Mouse (Mus musculus): ENCODE measurements around the gene Zfp217. TPM values are rescaled to one million over a fixed set of nuclear protein-coding genes. Genes with fewer than 3 reads are reported as not detected.

The Zfp217 gene
- polyA plus RNA-seq, 1 experiment from 2014 or later = 4.4 TPM

DNA sequence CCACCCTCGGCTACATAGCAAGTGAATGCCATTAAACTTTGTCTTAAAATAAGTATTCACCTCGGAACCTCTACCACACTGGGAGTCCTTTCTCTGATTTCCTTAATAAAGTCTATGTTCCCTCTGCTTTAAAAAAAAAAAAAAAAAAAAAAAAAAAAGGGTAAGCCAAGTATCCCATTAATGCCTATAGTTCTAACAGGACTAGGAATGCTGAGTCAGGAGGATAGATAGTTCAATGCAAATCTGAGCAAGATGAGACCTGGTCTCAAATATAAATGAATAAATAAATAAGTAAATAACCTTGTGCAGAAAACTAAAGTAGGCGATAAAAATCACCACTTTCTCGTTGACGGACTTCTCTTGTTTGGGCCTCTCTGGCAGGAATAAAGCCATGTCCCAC lies 6.4 kb downstream of the Zfp217 start:
- Histone ChIP-seq H3K27ac (ENCODE audit: low read length) (no peak overlapping the region), H3K9ac (replicated peaks; ENCODE audit: low read length) (no peak overlapping the region), H3K36me3 (ENCODE audit: insufficient read depth, low read length) (no peaks in the 10 kb centered on the region), H3K4me3 (ENCODE audit: low read length) (no peak overlapping the region), H3K4me1 (ENCODE audit: insufficient read depth, low read length) (0 out of 2 replicates have a peak, but pooled peaks cover 5% of the 10 kb centered on the region), H3K9me3 (ENCODE audit: low read length) (no peaks in the 10 kb centered on the region), H3K27me3 (ENCODE audit: insufficient read depth, low read length) (no peaks in the 10 kb centered on the region), H3K4me2 (replicated peaks; ENCODE audit: low read depth, low read length) (no peak overlapping the region)
- ATAC-seq (ENCODE audit: low FRiP score, low TSS enrichment) = no peak
- WGBS = 86% methylated on average over 5 of the region's 5 CpGs

DNA sequence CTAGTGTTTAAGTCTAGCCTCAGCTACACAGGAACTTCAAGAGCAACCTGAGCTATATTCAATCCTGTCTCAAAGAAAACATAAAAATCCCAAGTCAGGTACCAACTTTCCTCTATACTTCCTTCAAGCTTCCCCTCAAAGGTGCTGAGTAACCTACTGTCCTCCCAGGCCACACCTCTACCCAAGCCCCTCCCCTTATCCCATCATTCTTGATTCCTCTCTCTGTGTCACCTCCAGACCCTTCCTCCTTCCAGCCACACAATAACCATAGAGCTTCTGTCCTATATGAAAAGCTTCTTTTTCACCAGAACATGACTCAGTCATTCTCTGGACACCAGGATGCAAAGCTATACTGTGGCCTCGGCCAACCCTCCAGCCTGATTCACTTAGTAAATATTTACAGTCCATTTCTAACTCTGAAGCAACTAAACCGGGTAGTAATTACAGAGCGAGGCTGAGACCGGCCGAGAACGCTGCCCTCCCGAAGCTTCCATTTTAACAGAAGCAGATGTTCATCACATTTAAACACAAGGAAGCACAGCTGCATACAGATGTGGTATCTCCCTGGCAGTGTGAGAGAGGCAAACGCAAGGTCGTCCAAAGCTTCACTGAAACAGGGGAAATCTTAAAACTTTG lies 8.4 kb downstream of the Zfp217 start:
- ATAC-seq (ENCODE audit: low FRiP score, low TSS enrichment) = no peak
- Histone ChIP-seq H3K4me2 (replicated peaks; ENCODE audit: low read depth, low read length) (no peak overlapping the region), H3K27me3 (ENCODE audit: insufficient read depth, low read length) (no peaks in the 10 kb centered on the region), H3K4me1 (ENCODE audit: insufficient read depth, low read length) (0 out of 2 replicates have a peak, but pooled peaks cover 7% of the 10 kb centered on the region), H3K9ac (replicated peaks; ENCODE audit: low read length) (no peak overlapping the region), H3K36me3 (ENCODE audit: insufficient read depth, low read length) (no peaks in the 10 kb centered on the region), H3K9me3 (ENCODE audit: low read length) (no peaks in the 10 kb centered on the region), H3K27ac (ENCODE audit: low read length) (no peak overlapping the region), H3K4me3 (ENCODE audit: low read length) (no peak overlapping the region)
- WGBS = 71% methylated on average over 9 of the region's 9 CpGs

DNA sequence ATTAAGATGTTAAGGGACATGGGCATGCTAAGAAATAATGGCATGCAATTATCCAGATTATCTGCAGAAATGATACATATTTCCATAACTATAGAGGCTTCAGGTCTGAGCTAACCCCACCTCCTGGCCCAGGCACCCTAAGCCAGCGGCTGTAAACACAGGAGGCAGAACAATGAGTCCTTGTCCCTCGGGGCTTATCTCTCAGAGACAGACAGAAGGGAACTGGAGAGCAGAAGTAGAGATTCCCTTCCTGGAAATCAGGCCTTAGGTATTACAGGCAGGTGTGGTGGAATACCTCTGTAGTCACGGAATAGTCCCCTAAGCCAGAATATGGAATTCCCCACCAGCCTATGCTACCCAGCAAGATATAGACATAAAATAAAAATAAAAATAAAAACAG lies 11.0 kb downstream of the Zfp217 start:
- no peaks in the 10 kb centered on the region for H3K27me3 ChIP-seq (ENCODE audit: insufficient read depth, low read length)
- H3K4me1 ChIP-seq (ENCODE audit: insufficient read depth, low read length) = peaks cover 12% of the 10 kb centered on the region; the same call in 1 of the 2 replicates
- H3K36me3 ChIP-seq (ENCODE audit: insufficient read depth, low read length) = no peaks in the 10 kb centered on the region
- no peaks in the 10 kb centered on the region for H3K9me3 ChIP-seq (ENCODE audit: low read length)
- no peak overlapping the region for H3K4me2 ChIP-seq (replicated peaks; ENCODE audit: low read depth, low read length)
- H3K4me3 ChIP-seq (ENCODE audit: low read length) = no peak overlapping the region
- no peak overlapping the region for H3K27ac ChIP-seq (ENCODE audit: low read length)
- WGBS = 67% methylated on average over 3 of the region's 3 CpGs
- no peak overlapping the region for H3K9ac ChIP-seq (replicated peaks; ENCODE audit: low read length)
- ATAC-seq (ENCODE audit: low FRiP score, low TSS enrichment) = no peak

DNA sequence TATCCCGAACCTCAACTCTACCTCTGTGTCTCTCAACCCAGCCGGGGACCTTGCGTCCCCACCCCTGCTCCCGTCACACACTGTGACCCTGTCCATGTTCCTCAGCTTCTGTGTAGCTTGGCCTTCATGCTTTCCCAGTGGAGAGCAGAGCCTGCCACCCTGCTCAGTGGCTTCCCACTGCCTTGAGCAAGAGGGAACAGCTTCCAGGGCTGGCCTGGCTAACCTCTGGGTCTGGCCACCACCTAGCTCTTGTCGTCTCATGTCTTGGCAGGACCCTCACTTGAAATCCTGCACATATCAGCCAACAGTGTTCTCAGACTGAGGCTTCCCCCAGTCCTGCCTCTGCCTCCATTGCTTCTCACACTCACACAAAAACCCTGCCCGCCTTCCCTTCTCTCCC lies 12.1 kb downstream of the Zfp217 start:
- H3K27me3 ChIP-seq (ENCODE audit: insufficient read depth, low read length) = no peaks in the 10 kb centered on the region
- no peaks in the 10 kb centered on the region for H3K36me3 ChIP-seq (ENCODE audit: insufficient read depth, low read length)
- ATAC-seq (ENCODE audit: low FRiP score, low TSS enrichment) = no peak
- WGBS = 89% methylated on average over 6 of the region's 6 CpGs
- no peak overlapping the region for H3K9ac ChIP-seq (replicated peaks; ENCODE audit: low read length)
- H3K4me1 ChIP-seq (ENCODE audit: insufficient read depth, low read length) = peaks cover 12% of the 10 kb centered on the region; the same call in 1 of the 2 replicates
- H3K4me3 ChIP-seq (ENCODE audit: low read length) = no peak overlapping the region
- H3K4me2 ChIP-seq (replicated peaks; ENCODE audit: low read depth, low read length) = no peak overlapping the region
- no peak overlapping the region for H3K27ac ChIP-seq (ENCODE audit: low read length)
- no peaks in the 10 kb centered on the region for H3K9me3 ChIP-seq (ENCODE audit: low read length)

DNA sequence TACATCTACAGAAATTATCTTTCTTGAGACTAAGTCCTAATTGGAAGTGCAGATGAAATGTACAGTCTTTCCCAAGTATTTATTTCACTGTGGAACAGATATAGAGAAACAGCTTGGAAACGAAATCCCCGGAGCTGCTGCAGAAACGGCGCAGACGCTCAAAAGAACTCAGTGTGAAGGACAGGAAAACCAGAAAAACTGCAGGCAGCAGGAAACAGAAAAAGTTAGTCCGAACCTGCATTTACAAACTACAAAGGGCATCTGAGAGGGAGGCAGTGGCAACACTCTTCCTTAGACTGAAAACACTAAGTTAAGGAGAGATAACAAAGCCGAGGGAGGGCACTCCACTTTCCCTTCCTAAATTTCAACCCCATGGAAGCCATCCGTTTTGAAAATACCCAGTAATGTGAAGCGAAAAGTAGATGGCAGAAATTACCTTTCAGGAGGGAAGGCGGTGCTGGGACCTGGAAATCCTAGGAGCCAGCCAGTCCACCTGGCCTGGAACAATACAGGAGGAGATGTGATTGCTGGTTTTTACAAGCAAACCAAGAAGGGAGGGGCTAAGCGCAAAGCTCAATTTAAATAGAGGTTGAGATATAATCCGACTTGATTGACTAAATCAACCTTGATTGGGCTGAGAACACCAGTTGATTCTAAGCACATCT lies 13.7 kb downstream of the Zfp217 start:
- Histone ChIP-seq H3K4me1 (ENCODE audit: insufficient read depth, low read length) (peaks cover 20% of the 10 kb centered on the region), H3K27me3 (ENCODE audit: insufficient read depth, low read length) (no peaks in the 10 kb centered on the region), H3K27ac (ENCODE audit: low read length) (peak overlapping the region; percentile 96), H3K4me3 (ENCODE audit: low read length) (peak overlapping the region; percentile 61), H3K9me3 (ENCODE audit: low read length) (no peaks in the 10 kb centered on the region), H3K9ac (replicated peaks; ENCODE audit: low read length) (peak overlapping the region; percentile 82), H3K4me2 (replicated peaks; ENCODE audit: low read depth, low read length) (peak overlapping the region; percentile 73), H3K36me3 (ENCODE audit: insufficient read depth, low read length) (no peaks in the 10 kb centered on the region)
- WGBS = 15% methylated on average over 12 of the region's 12 CpGs
- ATAC-seq (ENCODE audit: low FRiP score, low TSS enrichment) = no peak

DNA sequence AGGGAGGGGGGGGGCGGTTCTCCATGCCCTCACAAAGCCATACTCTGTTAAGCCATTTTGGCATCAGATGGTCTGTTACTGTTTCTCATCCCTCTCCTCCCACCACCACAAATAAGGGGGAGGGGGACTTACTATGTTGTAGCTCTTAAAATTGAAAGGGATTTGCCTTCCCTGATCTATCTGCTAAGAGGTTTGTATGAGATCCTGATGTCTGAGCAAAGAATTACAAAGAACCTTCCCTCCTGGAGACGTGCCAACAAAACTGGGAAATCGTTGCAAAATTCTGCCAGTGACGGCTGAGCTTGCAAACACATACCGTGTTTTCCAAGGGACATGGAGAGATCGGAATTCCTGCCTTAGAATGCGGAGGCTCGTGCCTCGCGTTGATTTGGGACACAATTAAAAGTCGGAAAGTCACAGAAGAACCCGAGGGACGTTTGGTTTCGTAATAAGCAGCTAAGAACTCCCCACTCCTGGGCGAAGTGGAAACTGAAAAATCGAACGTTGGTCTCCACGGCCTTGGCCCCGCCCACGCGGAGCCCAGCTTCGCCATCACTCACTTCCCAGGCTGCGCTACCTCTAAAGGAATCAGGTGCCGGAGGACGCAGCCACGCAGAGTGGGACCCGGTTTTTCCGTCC lies 14.7 kb downstream of the Zfp217 start:
- H3K36me3 ChIP-seq (ENCODE audit: insufficient read depth, low read length) = no peaks in the 10 kb centered on the region
- H3K9ac ChIP-seq (replicated peaks; ENCODE audit: low read length) = peak overlapping the region; percentile 82
- under 1% methylated on average over 28 of the region's 28 CpGs for WGBS
- H3K4me2 ChIP-seq (replicated peaks; ENCODE audit: low read depth, low read length) = peak overlapping the region; percentile 73
- peaks cover 30% of the 10 kb centered on the region for H3K4me1 ChIP-seq (ENCODE audit: insufficient read depth, low read length)
- no peaks in the 10 kb centered on the region for H3K9me3 ChIP-seq (ENCODE audit: low read length)
- H3K27me3 ChIP-seq (ENCODE audit: insufficient read depth, low read length) = no peaks in the 10 kb centered on the region
- H3K27ac ChIP-seq (ENCODE audit: low read length) = peak overlapping the region; percentile 96
- peak overlapping the region; percentile 61 for H3K4me3 ChIP-seq (ENCODE audit: low read length)
- ATAC-seq (ENCODE audit: low FRiP score, low TSS enrichment) = no peak

DNA sequence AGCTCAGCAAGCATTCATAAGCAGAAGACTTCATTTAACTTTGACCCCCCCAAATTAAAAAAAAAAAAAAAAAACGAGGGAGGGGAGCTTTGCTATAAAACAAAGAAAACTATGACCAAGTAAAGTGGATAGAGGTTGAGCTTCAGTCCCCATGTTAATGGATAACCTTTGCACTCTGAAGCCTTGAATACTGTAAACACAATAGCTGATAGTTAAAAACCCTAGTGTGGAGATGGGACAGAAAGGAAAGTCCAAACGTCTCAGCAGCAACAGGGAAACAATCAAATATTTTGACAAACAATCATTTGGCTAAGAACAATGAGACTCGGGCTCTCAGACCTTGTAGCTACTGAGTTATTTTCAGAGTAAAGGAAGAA lies 15.2 kb downstream of the Zfp217 start:
- Histone ChIP-seq H3K4me1 (ENCODE audit: insufficient read depth, low read length) (peaks cover 35% of the 10 kb centered on the region), H3K27ac (ENCODE audit: low read length) (peak overlapping the region; percentile 96), H3K9me3 (ENCODE audit: low read length) (no peaks in the 10 kb centered on the region), H3K9ac (replicated peaks; ENCODE audit: low read length) (peak overlapping the region; percentile 82), H3K27me3 (ENCODE audit: insufficient read depth, low read length) (no peaks in the 10 kb centered on the region), H3K4me3 (ENCODE audit: low read length) (peak overlapping the region; percentile 61), H3K4me2 (replicated peaks; ENCODE audit: low read depth, low read length) (peak overlapping the region; percentile 73), H3K36me3 (ENCODE audit: insufficient read depth, low read length) (no peaks in the 10 kb centered on the region)
- no peak for ATAC-seq (ENCODE audit: low FRiP score, low TSS enrichment)
- WGBS = 0% methylated on average over 3 of the region's 3 CpGs

DNA sequence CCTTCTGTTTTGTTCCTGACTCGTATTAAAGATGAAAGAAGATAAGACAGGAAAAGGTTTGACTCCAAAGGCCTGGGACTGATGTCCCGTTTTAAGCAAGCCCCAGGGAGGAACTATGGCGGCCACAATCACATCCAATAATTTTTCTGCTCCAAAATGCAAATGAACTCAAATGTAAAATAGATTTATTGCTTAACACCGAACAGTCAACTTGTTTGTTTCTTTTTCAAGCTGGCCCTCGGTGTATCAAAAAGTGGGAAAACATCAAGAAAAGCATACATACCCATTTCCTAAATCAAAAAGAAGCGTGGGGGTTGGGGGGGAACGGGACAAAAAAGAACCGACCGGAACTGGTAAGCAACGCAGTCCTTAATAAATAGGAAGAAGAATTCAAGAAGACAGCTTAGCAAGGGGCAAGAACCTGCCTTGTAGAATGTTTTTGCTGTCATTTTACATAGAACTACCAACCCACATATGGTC lies 15.9 kb downstream of the Zfp217 start:
- Histone ChIP-seq H3K27ac (ENCODE audit: low read length) (peak overlapping the region; percentile 84), H3K27me3 (ENCODE audit: insufficient read depth, low read length) (no peaks in the 10 kb centered on the region), H3K9me3 (ENCODE audit: low read length) (no peaks in the 10 kb centered on the region), H3K4me2 (replicated peaks; ENCODE audit: low read depth, low read length) (peak overlapping the region; percentile 73), H3K9ac (replicated peaks; ENCODE audit: low read length) (peak overlapping the region; percentile 50), H3K4me3 (ENCODE audit: low read length) (peak overlapping the region; percentile 90), H3K36me3 (ENCODE audit: insufficient read depth, low read length) (no peaks in the 10 kb centered on the region), H3K4me1 (ENCODE audit: insufficient read depth, low read length) (peaks cover 42% of the 10 kb centered on the region)
- WGBS = 4% methylated on average over 10 of the region's 10 CpGs
- no peak for ATAC-seq (ENCODE audit: low FRiP score, low TSS enrichment)

DNA sequence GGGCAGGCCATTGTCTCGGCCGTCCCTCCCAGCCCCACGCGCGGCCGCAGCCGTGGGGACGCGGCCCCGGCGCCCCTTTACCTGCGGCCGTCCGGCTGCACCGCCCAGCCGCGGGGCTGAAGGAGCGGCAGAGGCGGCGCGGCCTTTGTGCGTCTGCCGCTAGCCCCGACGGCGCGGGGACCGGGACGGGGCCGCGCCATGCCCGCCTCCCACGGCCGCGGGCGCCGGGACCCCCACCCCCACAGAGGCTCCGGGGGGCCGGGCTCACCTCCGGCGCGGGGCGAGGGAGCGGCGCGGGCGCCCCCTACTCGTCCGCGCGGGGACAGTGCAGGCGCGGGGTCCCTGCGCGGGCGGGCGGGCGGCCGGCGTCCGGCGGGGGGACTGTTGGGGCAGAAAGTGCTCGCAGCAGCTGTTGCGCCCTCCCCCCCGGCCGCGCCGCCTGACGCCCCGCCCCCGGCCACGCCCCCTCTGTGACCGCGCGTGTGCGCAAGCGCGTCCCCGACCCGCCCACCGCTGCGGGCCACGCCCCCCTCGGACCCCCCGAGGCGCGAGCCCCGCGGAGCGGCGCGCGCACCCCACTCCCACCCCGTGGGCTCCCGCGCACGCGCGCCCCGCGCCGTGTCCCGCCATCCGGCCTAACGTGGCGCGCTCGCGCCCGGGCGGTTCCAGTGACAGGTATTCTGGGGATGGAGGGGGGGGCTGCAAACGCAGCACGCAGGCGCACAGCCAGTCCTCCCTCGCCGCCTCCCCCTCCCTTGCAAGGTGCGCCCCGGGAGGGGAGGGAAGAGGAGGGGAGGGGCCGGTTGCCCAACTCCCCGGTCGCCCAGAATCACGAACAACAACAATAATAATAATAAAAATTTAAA lies 16.9 kb downstream of the Zfp217 start:
- Histone ChIP-seq H3K27me3 (ENCODE audit: insufficient read depth, low read length) (no peaks in the 10 kb centered on the region), H3K4me1 (ENCODE audit: insufficient read depth, low read length) (peaks cover 48% of the 10 kb centered on the region), H3K9ac (replicated peaks; ENCODE audit: low read length) (peak overlapping the region; percentile 99), H3K4me2 (replicated peaks; ENCODE audit: low read depth, low read length) (peak overlapping the region; percentile 73), H3K9me3 (ENCODE audit: low read length) (no peaks in the 10 kb centered on the region), H3K4me3 (ENCODE audit: low read length) (peak overlapping the region; percentile 90), H3K36me3 (ENCODE audit: insufficient read depth, low read length) (no peaks in the 10 kb centered on the region), H3K27ac (ENCODE audit: low read length) (peak overlapping the region; percentile 95)
- ATAC-seq (ENCODE audit: low FRiP score, low TSS enrichment) = peak; percentile 92
- under 1% methylated on average over 50 of the region's 122 CpGs for WGBS

All from kidney, embryonic 16.5 days (tissue).